Mouse (Mus musculus): ENCODE data around the gene Kcnh2.

The Kcnh2 gene

GRCm38 (mm10) chr5:24346313-24346712 is 5.1 kb downstream of the Kcnh2 start:
- no peak for DNase-seq (ENCODE audit: low read depth, low spot score)

GRCm38 (mm10) chr5:24344477-24345051 is 6.8 kb downstream of the Kcnh2 start:
- no peak for DNase-seq (ENCODE audit: low read depth, low spot score)

- no peak for DNase-seq (ENCODE audit: low read depth, low spot score)
These were observed 7.4 kb downstream of the Kcnh2 start for GRCm38 (mm10) chr5:24343977-24344436.

GRCm38 (mm10) chr5:24343379-24343778 is 8.0 kb downstream of the Kcnh2 start:
- no peak for DNase-seq (ENCODE audit: low read depth, low spot score)

DNA sequence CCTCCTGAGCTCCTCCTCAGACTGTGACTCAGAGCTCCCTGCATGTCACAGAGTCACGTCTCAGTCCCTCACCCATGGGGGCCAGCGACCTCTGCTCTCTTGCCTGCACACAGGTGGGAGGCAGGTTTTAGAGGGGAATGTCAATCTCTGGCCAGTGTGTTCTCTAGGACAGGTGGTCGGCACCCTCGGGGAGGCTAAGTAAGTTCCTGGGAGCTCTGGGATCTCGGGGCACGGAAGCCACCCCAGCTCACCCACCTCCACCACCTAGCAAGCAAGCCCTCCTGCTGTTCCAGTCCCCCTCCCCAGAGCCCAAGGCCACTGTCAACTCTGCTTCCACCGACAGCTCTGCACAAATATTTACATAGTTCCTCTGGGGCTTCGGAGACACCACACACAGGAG is 8.4 kb downstream of the Kcnh2 start:
- DNase-seq (ENCODE audit: low read depth, low spot score), result no peak

- no peak for DNase-seq (ENCODE audit: low read depth, low spot score)
These were observed 9.0 kb downstream of the Kcnh2 start for GRCm38 (mm10) chr5:24342205-24342963.

DNA sequence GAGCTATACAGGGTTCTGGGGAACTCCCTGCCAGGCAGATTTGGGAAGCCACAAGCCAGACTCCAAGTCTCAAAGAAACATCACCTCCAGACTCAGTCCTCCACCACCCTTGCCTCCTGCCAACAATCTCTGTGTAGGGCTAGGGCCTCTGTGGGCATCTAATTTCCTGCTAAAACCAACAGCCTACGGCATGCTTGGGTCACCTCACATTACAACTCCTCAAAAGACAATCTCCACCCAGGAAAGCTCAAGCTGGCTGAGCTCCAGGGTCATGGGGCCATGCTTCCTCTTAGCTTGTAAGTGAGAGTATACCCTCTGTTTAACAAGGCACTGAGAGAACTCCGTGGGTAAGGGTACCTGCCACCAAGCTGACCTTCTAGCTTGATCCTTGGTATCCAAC is 13.6 kb downstream of the Kcnh2 start:
- no peak for DNase-seq (ENCODE audit: low read depth, low spot score)

DNA sequence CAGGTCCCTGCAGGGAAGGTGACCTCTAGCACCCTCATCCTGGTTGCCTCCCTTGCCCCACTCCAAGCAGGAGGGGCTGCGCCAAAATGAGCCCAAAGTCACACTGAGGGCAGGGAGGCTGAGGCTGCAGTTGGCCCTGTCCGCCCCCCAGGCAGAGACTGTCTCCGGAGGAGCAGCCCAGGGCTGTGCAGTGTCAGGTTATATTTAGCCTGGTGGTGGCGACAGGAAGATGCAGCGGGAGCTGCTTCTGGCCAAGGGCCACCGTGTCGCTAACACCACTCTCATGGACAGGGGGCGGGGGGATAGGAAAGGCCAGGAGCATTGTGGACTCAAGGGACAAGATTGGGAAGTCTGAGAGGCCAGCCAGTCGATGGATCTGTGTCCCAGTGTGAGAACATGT is 14.0 kb downstream of the Kcnh2 start:
- no peak for DNase-seq (ENCODE audit: low read depth, low spot score)

- no peak for DNase-seq (ENCODE audit: low read depth, low spot score)
These were observed 15.4 kb downstream of the Kcnh2 start for GRCm38 (mm10) chr5:24335888-24336511.

DNA sequence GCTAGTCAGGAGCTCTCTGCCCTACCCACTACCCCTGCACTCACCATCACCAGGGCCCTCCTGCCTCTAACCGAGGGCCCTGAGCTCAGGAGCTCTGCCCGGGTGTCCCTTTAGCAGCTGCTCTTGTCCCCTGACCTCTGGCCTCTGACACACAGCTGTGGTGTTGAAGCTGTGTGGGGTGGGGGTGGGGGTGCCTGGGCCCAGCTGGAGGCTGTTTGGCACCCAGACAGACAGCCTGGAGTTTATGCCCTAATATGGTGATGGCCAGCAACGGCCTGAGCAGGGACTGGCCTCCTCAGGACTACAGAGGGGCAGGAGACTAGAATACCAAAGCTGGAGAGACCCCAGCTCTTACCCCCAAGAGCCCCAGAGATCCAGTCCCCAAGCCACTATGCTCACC is 16.7 kb downstream of the Kcnh2 start:
- no peak for DNase-seq (ENCODE audit: low read depth, low spot score)

GRCm38 (mm10) chr5:24332401-24332800 is 19.0 kb downstream of the Kcnh2 start:
- DNase-seq (ENCODE audit: low read depth, low spot score), result no peak

DNA sequence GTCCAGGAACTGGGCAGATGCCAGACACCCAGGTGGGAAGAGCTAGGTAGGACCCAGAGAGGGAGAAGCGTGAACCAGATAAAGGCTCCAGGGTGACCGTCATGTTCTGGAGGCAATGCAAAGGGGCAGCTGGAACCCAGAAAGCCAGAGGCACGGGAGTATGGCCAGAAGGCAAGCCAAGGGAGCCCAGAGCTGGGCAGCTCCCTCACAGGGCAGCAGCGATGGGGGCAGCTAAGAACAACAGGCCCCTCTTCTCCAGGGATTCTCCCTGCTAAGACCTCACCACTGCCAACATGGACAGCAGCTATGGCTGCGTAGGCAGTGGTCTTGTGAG is 21.5 kb downstream of the Kcnh2 start:
- DNase-seq (ENCODE audit: low read depth, low spot score), result no peak

DNA sequence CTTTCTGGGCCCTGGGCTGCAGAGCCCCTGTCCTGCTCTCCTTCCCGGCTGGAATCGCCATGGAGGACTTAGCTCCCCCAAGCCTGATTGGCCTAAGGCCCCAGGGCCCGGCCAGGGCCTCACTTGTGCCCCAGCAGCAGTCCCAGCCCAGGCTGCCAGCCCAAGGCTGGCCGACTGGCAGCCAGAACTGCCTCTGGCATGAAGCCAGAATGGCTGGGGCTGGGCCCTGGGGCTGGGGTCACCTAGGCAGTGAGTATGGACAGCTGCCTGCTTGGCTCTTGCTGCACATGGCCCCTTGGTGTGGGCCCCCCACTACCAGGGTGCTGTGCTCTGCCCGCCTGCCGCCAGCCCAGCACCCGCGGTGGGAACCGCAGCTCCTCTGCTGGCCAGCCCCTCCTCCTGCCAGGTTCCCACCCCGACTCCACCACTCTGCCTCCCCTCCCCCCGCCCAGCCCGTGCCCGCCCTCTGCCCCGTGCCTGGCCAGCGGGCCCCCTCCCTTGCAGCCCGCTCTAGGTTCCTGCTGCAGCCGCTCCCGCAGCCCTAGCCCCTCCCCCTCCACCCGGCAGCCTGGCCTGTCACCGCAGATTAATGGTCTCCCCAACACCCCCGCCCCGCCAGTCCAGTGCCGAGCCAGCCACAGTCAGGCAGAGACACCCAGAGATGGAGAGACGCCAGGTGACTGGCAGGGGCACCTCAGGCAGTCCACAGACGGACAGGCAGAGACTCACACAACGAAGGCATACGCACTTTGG is 22.0 kb downstream of the Kcnh2 start:
- no peak for DNase-seq (ENCODE audit: low read depth, low spot score)

- DNase-seq (ENCODE audit: low read depth, low spot score), result no peak
These were observed 22.6 kb downstream of the Kcnh2 start for GRCm38 (mm10) chr5:24328813-24329211.

DNA sequence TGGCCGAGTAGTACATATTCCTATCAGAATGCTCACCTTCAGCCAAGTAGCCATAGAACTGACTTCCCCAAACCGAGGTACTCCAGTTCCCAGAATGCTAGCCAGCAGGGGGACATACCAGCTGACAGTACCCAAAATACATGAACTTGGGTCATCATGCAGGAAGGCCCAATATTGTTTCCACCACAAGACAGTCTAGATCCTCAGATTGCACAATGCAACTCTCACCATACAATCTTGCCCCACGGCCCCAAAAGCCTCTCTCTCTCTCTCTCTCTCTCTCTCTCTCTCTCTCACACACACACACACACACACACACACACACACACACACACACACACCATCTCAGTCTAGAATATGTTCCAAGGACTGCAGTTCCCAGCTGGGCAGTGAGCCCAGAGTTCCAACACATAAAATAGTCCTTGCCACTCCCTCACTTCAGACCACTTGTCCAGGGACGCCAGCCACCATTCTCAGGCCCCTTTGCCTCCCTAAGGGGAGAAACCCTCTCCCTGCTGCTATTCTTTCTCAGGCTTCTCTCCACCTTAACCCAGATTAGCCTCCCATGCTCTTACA is 24.5 kb downstream of the Kcnh2 start:
- DNase-seq (ENCODE audit: low read depth, low spot score), result no peak

DNA sequence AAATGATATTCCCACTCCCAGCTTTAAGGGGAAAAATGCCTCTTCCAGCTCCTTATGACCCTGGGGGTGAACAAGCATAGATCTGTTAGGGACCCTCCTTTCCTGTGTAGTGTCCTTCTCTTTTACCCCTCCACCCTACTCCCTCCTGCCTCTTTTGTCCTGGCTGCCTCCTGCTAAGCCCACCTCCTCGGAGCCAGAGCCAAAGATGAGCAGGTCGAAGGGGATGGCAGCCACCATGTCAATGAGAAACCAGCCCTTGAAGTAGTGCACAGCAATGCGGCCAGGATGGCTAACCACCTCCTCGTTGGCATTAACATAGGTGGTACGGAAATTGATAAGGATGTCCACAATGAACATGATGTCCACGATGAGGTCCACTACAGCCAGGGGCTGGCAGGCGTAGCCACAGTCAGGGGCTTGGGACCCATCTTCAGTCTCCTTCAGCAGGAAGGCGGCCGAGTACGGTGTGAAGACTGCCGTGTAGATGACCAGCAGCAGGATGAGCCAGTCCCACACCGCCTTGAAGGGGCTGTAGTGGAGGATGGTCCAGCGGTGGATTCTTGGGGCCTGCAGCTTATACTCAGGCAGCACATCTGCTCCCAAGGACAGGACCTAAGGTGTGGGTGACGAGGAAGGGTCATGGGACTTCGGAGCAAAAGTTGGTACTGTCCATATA is 25.1 kb downstream of the Kcnh2 start:
- no peak for DNase-seq (ENCODE audit: low read depth, low spot score)

- DNase-seq (ENCODE audit: low read depth, low spot score), result no peak
These were observed 26.2 kb downstream of the Kcnh2 start for GRCm38 (mm10) chr5:24325251-24325650.

- DNase-seq (ENCODE audit: low read depth, low spot score), result no peak
These were observed 29.4 kb downstream of the Kcnh2 start for GRCm38 (mm10) chr5:24321711-24322682.

DNA sequence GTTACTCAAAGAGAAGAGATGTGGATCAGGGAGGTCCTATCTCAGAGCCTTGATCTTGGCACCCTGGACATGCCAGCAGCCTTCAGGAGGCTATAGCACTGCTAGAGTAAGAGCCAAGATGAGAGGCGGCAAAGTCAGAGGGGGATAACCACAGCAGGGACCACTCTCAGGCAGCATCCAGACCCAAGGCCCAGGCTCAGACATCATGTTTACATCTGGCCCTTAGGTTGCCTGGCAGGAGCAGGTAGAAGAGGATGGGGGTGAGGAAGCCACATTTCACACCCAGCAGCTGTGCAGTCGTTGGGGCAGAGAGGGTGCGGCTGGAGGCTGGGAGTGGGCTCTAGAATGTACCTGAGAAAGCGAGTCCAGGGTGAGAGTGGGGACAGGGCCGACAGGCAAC is 30.5 kb downstream of the Kcnh2 start:
- DNase-seq (ENCODE audit: low read depth, low spot score), result no peak

- DNase-seq (ENCODE audit: low read depth, low spot score), result no peak
These were observed 31.0 kb downstream of the Kcnh2 start for GRCm38 (mm10) chr5:24320467-24320813.

All from brain, embryonic 18.5 days (tissue).